Mouse (Mus musculus) skeletal muscle tissue, adult 2 months (tissue): ENCODE results near the gene Ppp2r3a.

Source experiments
- DNase-seq: peaks from one replicate; pipeline ENCODE4 v3.0.0-alpha.2; 2012; ENCODE audit warnings: low read depth, low spot score

Ppp2r3a gene

DNA sequence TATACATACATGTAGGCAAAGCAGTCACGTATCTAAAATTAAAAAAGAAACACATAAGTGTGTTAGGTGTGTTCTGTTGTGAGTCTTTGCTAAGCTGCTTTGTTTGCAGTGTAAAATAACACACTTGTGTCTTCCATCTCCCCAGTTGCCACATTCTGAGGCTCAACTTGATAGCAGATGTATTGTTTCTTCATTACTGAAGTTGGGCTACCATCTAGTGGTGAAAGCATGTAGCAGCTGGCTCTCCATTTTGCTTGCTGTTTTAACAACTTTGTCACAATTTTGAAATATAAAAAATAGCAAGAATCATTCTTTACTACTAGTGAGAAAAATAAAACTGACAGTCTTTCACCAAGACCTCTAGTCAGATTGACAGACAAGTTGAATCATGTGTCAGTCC is 92.2 kb downstream of the Ppp2r3a start:
- no peak for DNase-seq

DNA sequence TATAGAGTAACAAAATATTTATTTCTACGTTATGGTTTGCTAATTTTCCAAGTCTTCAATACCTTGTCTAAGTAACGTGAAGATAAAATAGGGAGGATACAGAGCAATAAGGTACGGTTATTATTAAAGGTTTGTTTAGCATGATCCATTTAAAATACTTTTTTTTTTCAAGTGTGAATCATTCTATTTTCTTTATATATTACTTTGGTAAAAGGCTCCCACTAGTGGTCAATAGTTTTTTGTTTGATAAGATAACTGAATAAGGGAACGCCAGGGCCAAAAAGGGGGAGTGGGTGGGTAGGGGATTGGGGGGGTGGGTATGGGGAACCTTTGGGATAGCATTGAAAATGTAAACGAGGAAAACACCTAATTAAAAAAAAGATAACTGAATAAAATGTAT is 98.7 kb downstream of the Ppp2r3a start:
- DNase-seq, result no peak

GRCm38 (mm10) chr9:101143635-101144034 is 108.0 kb downstream of the Ppp2r3a start:
- DNase-seq, result no peak

- DNase-seq, result no peak
Observed at GRCm38 (mm10) chr9:101114182-101114884, 137.3 kb downstream of the Ppp2r3a start.

DNA sequence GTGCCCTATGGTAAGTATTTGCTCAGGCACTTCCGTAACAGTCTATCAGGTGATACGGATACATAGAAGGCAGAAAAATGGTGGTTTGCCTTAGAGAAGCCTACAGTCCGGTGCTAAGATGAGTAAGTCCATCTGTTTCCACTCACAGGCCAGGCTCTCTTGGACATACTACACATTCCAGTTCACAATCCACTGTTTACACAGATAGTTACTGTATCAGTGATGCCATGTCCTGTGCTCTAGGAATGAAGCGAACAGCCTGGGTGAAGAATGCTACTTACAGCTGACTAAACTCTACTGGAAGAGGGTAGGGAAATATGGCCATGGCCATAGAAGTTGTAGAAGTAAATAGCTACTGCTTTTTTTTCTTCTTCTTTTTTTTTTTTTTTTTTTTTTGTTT is 138.3 kb downstream of the Ppp2r3a start:
- DNase-seq, result no peak

GRCm38 (mm10) chr9:101110013-101110412 is 141.6 kb downstream of the Ppp2r3a start:
- DNase-seq, result peak; percentile 35

DNA sequence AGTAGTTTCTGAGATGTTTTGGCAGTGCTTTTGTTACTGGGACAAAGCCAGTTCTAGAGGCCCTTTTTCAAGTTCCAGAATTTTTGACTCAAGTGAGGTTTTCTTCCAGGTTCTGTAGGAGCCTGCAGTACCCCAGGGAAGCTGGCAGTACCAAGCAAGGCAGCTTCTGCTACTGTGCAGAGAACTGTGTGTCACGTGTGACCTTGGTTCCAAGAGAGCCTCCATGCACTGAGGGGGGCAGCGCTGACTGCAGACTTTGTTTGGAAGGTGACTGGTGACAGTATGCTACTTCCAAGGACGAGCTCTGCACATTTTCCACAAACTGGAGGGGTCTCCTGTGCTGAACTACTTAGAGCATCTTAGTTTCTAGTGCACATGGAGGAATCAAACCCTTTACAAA is 144.2 kb downstream of the Ppp2r3a start:
- no peak for DNase-seq

- no peak for DNase-seq
Observed at GRCm38 (mm10) chr9:101105735-101106134, 145.9 kb downstream of the Ppp2r3a start.

DNA sequence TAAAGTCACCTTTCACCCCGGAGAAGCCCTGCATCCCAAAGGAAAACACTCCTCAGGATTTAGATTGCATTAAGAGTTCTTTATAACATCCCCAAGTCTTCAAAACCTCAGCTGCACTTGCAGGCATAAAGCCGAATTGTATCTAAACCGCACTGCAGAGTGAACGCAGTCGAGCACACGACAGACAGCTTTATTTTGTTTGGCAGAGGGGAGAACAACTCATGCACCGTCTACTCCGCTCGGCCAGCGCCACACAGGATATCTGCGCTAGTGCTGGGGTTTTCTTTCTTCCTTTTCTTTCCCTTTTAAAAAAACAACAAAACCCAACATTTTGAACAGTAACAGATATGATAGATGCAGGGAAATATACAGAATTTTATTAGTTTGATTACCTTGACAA is 146.7 kb downstream of the Ppp2r3a start:
- no peak for DNase-seq

DNA sequence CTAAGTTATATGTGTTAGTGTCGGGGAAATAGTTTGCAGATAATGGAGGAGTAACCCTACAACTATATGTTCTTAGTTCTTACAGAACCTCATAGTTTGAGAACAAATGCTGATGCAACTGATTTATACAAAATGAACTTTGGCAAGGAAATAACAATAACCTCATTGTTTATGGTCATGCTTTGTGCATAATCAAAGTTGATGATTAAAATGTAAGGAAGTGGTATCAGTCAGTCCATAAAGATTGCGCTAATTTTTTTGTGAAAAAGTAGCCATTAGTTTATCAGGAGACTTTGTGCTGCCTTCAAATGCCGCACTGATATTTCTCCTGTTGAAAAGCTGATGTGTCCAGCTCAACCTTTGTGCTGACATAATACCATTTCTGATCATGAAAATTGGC is 149.3 kb downstream of the Ppp2r3a start:
- DNase-seq, result no peak

- no peak for DNase-seq
Observed at GRCm38 (mm10) chr9:101101547-101101946, 150.0 kb downstream of the Ppp2r3a start.

DNA sequence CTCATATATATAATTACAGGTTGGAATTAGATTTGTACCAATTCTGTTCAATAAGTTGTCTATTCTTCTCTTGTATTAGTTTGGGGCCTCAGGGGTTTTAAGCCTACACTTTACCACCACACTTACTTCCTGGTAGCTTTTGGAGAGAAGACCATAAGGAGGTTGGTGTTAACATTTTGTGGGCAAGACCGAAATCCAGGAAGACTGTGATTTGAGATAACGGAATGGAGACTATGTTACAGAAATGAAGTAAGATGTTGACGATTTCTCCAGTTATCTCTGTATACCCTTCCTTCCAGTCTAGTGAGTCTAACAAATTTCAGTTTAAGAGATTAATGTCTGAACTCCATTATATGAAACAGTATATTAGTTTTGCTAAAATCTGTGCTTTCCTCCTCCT is 151.4 kb downstream of the Ppp2r3a start:
- DNase-seq, result no peak

GRCm38 (mm10) chr9:101099445-101099844 is 152.2 kb downstream of the Ppp2r3a start:
- no peak for DNase-seq

DNA sequence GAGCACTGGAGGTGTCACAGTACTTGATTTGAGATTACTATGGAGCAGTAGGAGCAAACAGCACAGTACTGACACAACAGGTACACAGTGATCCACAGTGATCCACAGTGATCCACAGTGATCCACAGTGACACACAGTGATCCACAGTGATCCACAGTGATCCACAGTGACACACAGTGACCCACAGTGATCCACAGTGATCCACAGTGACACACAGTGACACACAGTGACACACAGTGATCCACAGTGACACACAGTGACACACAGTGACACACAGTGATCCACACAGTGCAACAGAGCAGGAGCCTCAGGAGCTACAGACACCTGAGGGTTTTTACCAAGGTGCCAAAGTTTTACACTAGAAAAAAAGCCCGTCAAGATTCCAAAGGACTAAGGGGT is 154.1 kb downstream of the Ppp2r3a start:
- no peak for DNase-seq

GRCm38 (mm10) chr9:101096461-101096860 is 155.1 kb downstream of the Ppp2r3a start:
- DNase-seq, result no peak

GRCm38 (mm10) chr9:101095425-101095824 is 156.2 kb downstream of the Ppp2r3a start:
- DNase-seq, result no peak

GRCm38 (mm10) chr9:101083728-101084127 is 167.9 kb downstream of the Ppp2r3a start:
- no peak for DNase-seq

DNA sequence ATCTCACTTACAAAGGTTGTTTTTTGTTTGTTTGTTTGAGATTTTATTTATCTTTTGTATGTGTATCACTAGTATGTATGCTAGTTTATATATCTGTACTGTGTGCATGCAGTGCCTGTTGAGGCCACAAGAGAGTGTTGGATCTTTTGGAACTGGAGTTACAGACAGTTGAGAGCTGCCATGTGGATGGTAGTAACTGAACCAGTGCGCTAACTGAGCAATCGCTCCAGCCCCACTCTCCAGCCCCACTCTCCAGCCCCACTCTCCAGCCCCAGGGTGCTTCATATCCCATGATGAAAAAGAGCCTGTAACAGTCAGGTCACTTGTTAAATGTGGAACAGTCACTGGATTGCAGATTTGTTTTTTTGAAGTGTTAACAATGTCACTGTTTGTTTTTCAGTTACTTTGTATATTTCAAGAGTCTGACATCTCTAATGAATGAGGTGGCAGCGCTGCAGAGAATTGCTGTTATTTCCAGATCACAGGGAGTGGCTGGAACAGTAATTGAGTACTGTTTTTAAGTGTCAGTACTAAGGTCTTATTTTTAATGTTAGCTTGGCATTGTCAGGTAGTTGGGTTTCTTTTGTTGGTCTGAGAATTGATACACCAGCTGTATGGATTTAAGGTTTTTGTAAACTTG is 171.4 kb downstream of the Ppp2r3a start:
- DNase-seq, result no peak

DNA sequence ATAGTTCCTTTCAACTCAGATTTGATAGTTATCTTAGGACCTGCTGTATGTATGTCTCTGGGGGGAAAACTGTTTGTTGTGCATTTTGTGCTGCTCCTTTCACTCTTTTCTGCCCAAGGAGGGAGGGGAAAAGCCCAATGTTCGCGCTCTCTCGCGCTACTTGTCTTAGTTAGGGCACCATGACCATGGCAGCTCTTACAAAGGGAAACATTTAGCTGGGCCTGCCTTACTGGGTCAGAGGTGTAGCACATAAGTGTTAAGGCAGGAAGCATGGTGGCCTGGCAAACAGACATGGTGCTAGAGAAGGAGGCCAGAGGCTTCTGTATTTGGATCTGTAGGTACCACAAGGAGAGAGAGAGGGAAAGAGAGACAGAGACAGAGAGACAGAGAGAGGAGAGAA is 173.0 kb downstream of the Ppp2r3a start:
- no peak for DNase-seq

GRCm38 (mm10) chr9:101077486-101077885 is 174.1 kb downstream of the Ppp2r3a start:
- DNase-seq, result no peak

- no peak for DNase-seq
Observed at GRCm38 (mm10) chr9:101076095-101076875, 175.3 kb downstream of the Ppp2r3a start.

- no peak for DNase-seq
Observed at GRCm38 (mm10) chr9:101075694-101076093, 175.9 kb downstream of the Ppp2r3a start.
